Mouse (Mus musculus): ENCODE measurements around the gene Dscam.

Dscam gene

DNA sequence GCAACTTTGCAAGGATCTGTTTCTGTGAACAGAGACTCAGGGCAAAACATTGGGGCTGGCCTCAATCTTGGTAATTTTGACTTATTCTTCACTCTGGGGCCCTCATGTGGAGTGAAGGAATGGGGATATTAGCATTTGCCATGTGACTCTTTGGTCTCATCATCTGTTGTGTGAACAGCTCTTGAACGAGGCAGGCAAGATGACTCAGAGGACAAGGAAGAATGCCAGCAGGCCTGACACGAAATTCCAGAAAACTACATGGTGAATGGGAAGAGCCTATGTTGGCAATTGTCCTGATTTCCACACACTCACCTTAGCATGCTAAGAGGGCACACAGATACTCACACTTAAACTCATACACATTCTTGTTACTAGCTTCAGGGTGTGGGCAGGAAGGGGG lies 313.0 kb downstream of the Dscam start:
- no peak for DNase-seq

DNA sequence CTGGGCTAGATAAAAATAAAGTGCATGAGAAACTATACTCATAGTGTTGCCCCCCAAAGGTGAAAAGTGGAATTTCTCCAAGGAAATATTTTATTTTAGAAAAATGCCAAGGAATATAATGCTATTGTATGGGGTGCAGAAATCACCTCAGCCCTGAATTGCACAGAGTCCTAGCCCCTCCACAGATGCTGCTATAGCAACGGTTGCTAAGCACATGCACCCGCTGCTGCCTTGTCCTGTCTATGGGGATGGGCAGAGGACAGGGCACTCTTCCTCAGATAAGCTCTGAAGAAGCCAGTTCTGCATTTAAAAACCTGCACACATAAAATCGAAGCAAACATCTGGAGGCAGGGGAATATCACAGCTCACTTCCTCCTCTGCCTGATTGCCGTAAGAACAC lies 315.5 kb downstream of the Dscam start:
- no peak for DNase-seq

- DNase-seq = no peak
Observed at GRCm38 (mm10) chr16:96852383-96852782, 318.2 kb downstream of the Dscam start.

GRCm38 (mm10) chr16:96848916-96849315 lies 321.6 kb downstream of the Dscam start:
- DNase-seq = no peak

- no peak for DNase-seq
Observed at GRCm38 (mm10) chr16:96846585-96846984, 324.0 kb downstream of the Dscam start.

- no peak for DNase-seq
Observed at GRCm38 (mm10) chr16:96846113-96846512, 324.4 kb downstream of the Dscam start.

DNA sequence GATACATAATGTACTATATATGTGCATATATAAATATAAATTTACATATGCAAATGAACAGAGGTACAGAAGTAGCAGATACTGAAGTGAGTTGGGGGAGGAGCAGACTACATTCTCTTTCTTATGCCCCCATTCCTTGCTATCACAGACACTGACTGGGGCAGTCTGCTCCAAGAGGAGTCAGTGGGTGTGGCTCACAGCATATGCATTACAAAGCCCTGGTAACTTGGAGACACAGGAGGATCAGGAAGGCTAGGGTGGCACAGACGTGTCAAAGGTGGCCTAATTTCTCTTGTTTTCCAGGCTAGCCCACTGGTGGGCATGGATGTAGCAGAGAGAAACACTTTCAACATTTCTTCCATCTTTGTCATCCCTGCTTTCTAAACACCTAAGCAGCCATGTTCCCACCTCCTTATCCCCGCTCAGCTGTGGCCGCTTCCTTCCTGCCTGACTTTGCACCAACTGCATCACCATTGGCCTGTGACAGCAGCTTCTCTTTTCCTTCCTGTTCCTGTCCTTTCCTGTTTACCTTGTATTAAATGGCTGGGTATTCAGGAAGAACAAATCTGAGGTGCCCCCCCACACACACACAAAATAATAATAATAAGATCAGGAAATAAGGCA lies 325.0 kb downstream of the Dscam start:
- DNase-seq = no peak

- DNase-seq = no peak
Observed at GRCm38 (mm10) chr16:96843691-96844400, 326.7 kb downstream of the Dscam start.

DNA sequence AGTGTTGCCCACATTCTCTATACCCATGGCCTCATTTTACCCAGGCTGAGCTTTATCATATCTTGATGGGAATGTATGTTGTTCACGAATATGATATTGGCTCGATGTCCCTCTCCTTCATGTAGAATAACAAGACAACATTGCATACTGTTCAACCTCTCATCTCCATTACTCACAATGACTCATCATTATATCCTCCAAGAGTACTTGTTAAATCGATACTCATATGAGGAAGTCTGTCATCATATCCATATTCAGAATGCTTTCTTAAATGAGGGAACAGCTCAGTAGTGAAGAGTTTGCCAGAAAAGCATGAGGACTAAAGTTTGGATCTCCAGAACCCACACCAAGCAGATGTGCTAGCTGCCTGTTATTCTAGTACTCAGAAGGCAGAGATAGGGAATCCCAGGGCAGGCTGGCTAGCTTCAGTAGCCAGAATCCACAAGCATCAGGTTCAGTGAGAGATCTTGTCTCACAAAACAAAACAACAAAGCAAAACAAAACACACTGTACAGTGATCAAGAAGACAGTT lies 327.7 kb downstream of the Dscam start:
- DNase-seq = no peak

DNA sequence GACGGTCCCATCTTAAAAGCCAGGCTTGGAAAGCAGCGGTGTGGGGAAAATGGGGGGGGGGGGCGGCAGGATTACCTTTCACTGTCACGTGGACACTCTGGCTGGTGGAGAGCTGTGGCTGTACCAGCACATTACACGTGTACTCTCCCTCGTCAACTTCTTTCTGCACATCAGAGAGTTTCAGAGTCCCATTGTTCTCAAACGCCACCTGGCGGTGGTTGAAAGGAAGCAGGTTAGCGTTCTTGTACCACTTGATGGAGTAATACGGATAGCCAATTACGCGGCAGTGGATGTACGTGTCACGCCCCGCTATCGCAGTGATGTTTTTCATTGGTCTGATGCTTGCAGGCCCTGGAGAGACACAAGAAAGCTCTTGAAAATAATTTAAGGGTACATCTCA lies 350.9 kb downstream of the Dscam start:
- peak; percentile 18 to 34 for DNase-seq

GRCm38 (mm10) chr16:96806298-96806697 lies 364.3 kb downstream of the Dscam start:
- no peak for DNase-seq

- DNase-seq = no peak
Observed at GRCm38 (mm10) chr16:96802636-96803035, 367.9 kb downstream of the Dscam start.

GRCm38 (mm10) chr16:96801650-96802237 lies 368.8 kb downstream of the Dscam start:
- no peak for DNase-seq

DNA sequence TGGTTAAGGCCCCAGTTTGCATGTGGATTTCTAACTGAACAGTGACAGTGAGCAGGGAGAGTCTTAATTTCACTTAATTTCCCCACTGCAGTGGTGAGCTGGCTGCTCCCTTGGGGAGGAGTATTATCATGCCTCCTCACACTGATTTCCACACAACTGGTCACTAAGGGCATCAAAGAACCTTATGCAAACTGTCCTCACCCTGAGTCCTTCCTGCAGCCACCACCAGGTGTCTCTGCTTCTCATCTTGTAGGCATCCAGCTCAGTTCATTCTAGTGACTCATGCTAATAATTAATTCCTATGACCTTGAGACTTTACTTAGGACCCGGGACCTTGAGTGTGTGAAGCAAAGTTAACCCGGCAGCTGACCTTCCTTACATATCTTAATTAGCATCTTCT lies 375.1 kb downstream of the Dscam start:
- DNase-seq = no peak

- DNase-seq = no peak
Observed at GRCm38 (mm10) chr16:96791307-96791706, 379.2 kb downstream of the Dscam start.

DNA sequence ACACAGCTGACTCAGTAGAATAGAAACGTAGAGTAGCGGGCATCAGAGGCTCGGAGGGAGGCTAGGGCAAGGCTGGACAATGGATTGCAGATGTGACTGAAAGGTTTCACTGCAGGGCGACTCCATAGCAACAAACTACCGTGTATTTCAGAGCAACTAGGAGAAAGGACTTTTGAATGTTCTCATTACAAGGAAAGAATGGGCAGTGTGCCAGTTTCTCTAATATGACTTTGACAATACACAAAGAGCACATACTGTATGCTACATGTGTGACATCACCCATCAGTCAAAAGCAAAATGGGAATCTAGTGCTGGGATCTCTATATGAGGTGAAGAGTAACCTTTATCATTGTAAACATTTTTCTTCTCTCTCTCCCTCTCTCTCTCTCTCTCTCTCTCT lies 382.3 kb downstream of the Dscam start:
- no peak for DNase-seq

DNA sequence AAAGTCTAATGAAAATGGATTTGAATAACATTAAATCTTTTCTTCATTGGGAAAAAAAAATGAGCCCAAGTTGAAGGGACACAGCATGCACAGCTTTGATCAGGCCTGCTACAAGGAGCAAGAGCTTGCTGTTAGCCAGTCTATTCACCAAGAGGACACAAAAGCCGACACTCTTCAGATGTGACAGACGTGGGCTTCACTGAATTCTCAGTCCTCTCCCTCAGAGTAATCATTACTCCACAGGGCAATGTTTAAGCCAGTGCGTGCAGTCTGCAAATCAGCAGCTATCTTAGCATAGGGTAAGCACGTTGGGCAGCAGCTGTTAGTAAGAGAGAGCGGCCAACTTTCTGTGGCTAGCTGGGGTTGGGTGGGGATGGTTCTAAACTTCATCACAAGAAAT lies 391.5 kb downstream of the Dscam start:
- no peak for DNase-seq

- DNase-seq = no peak
Observed at GRCm38 (mm10) chr16:96774245-96774644, 396.3 kb downstream of the Dscam start.

DNA sequence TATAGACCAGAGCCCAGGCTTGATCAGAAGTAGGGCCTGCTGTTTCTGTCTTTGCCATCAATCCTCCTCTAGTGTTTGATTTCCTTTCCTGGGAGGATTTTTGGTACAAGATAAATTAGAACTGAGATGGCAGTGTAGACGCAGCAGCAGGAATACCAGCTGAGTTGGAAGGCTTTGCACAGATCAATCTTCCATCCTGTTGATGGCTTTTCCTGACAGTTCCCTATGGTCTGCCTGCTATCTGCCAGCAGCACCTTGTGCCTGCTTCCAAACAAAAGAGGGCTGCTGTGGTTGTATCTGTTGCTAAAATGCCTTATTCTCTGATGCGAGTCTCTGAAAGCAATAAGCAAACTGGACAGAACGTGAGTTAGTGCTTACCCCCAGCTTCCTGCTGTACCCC lies 402.6 kb downstream of the Dscam start:
- no peak for DNase-seq

GRCm38 (mm10) chr16:96767508-96767907 lies 403.0 kb downstream of the Dscam start:
- no peak for DNase-seq

GRCm38 (mm10) chr16:96761225-96761624 lies 409.3 kb downstream of the Dscam start:
- DNase-seq = no peak

GRCm38 (mm10) chr16:96759081-96759603 lies 411.4 kb downstream of the Dscam start:
- DNase-seq = no peak

DNA sequence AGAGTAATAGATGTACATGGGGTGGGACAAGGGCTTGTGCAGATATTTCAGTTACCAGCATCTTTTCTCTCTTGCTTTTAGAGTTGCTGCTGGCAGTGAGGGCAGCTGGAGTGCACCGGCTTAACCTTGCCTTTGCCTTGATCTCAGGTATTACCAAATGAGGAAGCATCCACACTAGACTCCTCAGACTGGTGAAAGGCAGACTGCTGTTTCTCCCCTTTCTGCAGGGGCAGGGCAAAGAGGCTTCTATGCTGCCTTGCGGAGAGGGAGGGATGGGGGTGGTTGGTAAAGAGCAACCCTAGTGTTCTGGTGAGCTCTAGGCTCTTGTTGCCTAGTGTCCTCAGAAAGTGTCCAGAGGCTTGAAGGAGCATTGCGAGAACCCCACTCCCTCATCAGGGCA lies 412.2 kb downstream of the Dscam start:
- DNase-seq = no peak
